Mouse (Mus musculus): ENCODE results near the gene Kcnq5.
"Not testable (repeated sequence)": the region's sequence is repeated elsewhere in the genome, so short reads cannot be mapped to it uniquely, and the experiment has no call there.

Gene Kcnq5

DNA sequence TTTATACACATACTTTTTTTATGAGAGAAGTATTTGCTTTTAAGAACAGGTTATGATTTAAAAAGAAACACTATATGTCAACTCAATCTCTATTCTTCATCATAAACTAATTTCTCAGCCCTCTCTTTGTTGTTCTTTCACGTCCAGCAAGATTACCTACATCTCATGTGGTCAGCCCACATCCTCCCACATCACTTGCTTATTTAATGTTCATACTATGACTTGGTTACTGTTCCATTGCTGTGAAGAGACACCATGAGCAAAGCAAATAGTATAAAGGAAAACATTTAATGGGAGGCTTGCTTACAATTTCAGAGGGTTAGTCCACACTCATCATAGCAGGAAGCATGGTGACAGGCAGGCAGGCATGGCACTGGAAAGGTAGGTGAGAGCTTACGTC is 124.4 kb downstream of the Kcnq5 start:
- DNase-seq (ENCODE audit: low spot score): no peak

GRCm38 (mm10) chr1:21836337-21836736 is 125.4 kb downstream of the Kcnq5 start:
- no peak for DNase-seq (ENCODE audit: low spot score)

DNA sequence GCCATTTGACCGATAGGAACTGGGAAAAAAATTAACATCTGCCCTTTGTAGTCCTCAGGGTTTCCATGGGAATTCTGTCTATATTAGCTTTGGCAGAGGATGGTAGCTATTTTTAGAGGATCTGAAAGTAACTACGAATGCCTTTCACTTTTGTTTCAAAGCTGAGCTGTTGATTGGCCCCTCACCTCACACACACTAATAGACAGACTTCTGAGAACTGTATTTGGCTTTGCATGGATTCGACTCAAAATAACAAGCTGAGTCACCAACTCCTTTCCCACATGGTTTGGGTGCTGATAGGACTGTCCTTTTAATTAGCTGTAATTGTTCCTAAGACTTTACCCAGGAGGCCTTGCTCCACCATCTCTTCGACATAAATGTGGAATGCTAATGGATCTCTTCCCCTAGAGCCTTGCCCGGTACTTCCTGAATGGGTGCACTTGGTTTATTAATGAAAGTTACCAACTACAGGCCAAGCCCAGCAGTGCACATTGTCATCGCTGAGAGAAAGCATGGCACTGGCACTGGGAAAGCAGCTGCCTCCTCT is 131.8 kb downstream of the Kcnq5 start:
- no peak for DNase-seq (ENCODE audit: low spot score)

DNA sequence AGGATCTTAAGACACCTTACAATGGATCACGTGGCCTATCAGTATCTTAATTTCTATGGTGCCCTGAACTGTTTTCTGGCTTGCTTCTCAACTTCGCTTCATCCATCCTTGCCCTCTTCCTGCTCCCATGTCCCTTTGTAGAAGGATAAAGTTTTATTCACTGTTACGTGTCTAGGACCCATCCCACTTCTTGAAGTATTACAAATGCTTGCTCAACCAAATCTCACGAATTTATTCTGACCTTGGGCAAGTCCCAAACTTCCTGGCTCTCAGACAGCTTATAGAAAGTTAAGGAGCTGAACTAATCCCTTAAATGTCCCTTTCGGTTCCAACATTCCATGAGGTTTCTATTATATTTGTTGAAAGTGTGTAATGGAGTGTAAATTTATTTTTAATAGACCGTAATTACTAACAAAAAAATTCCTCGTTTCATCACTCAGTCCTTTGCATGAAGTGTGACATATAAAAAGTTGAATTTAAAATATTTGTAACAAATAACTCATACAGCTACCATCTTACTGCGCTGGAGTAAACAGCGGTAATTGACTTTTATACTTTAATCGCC is 141.6 kb downstream of the Kcnq5 start:
- DNase-seq (ENCODE audit: low spot score): no peak

DNA sequence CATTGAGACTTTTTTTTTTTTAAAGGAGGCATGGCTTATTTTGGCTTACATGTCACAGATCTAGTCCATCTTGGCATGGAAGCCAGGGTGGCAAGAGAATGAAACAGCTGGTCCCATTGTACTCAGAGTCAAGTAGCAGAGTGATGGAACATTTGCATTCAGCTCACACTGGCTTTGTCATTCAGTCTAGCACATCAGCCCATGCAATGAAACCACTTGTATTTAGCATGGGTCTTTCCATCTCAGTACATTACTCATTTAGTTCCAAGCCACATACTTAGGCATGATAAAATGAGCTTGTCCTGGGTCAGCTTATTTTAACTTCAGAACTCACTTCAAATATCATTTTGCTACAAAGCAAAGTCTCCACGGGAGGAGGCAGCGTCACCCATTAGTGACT is 156.7 kb downstream of the Kcnq5 start:
- no peak for DNase-seq (ENCODE audit: low spot score)

- no peak for DNase-seq (ENCODE audit: low spot score)
Measured at GRCm38 (mm10) chr1:21804477-21804866, 157.3 kb downstream of the Kcnq5 start.

- no peak for DNase-seq (ENCODE audit: low spot score)
Measured at GRCm38 (mm10) chr1:21803751-21804476, 157.8 kb downstream of the Kcnq5 start.

DNA sequence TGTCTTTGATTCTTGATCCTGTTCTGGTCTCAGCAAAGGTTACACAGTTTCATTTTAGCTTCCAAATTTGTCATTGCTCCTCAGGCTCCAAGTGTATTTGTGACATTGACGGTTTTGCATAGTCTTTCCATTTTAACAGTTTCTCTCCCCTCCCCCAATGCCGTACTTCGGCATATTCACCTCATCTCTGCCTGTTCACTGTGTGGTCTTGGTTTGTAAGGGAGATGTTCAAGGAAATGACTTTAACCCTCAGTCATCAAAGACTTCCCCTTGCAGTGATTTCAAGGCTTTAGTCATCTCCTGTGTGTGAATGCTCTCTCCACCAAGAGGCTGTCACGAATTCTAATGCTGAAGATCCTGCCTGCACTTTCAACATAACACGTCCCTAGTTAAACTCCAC is 181.0 kb downstream of the Kcnq5 start:
- no peak for DNase-seq (ENCODE audit: low spot score)

DNA sequence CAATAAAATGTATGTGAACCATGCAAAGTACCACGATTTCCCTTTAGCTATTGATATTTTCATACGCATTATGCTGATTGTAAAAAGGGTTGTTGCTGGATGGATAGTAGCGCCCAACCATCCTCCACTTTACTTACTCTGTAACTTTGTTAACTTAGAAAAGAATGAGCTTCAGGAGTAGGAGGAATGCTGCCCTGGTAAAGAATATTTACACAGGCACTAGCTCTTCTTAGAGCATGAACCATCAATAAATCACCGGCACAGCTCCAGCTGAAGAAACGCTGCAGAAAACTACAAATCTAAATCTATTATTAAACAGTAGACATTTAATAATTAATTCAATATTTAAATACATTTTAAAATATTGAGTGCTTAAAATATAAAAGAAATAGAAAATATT is 184.2 kb downstream of the Kcnq5 start:
- DNase-seq (ENCODE audit: low spot score): no peak

GRCm38 (mm10) chr1:21773931-21774330 is 187.8 kb downstream of the Kcnq5 start:
- no peak for DNase-seq (ENCODE audit: low spot score)

DNA sequence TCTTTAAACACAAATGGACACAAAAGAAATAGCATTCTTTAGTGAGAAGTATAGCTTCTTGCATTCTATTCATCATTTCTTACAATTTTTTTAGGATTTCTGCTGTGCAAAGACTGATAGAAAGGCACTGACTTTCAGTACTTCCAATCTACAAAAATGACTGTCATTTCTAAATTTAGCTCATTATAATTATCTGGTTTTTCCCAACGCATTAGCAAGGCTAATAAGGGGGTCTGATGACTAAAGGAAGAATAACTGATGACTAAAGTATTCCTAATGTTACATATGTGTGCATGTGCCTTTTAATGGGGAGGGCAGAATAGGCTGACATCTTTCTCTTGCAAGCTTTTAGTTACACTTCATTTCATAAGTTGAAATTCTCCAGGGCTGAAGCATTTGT is 191.2 kb downstream of the Kcnq5 start:
- DNase-seq (ENCODE audit: low spot score): no peak

- DNase-seq (ENCODE audit: low spot score): no peak
Measured at GRCm38 (mm10) chr1:21749297-21749696, 212.4 kb downstream of the Kcnq5 start.

DNA sequence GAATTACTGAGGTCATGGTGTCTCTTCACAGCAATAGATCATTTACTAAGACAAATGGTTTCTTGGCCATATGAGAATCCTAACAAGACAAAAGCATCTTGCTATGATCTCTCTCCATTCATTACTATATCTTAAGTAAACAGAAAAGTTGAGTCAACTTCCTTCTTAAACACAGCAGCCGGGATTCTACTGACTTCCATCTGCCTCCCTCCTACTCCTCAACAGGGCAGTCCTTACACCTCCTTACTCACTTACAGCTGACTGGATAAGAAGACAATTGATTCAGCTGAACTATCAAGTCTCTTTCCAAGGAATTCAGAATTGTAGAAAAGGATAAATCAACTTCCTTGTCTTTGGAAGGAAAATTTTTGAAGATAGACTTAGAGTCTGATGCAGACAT is 232.6 kb downstream of the Kcnq5 start:
- DNase-seq (ENCODE audit: low spot score): no peak

DNA sequence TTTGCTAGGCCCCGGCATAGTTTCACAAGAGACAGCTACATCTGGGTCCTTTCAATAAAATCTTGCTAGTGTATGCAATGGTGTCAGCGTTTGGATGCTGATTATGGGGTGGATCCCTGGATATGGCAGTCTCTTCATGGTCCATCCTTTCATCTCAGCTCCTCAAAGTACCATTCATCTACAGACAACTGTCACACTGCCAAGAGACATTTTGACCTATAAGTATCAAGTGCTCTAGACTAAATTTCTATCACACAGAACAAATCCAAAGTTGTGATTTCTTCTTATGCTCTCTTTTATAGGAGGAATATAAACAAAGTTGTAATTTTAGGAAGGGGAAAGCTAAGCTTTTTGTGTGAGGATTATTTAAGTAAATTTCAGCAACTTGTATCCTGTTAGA is 238.5 kb downstream of the Kcnq5 start:
- not testable (repeated sequence) for DNase-seq (ENCODE audit: low spot score)

GRCm38 (mm10) chr1:21721246-21721645 is 240.5 kb downstream of the Kcnq5 start:
- no peak for DNase-seq (ENCODE audit: low spot score)

GRCm38 (mm10) chr1:21714816-21715215 is 246.9 kb downstream of the Kcnq5 start:
- peak; percentile 40 for DNase-seq (ENCODE audit: low spot score)

GRCm38 (mm10) chr1:21712711-21713110 is 249.0 kb downstream of the Kcnq5 start:
- DNase-seq (ENCODE audit: low spot score): no peak

GRCm38 (mm10) chr1:21690458-21690857 is 271.3 kb downstream of the Kcnq5 start:
- no peak for DNase-seq (ENCODE audit: low spot score)

DNA sequence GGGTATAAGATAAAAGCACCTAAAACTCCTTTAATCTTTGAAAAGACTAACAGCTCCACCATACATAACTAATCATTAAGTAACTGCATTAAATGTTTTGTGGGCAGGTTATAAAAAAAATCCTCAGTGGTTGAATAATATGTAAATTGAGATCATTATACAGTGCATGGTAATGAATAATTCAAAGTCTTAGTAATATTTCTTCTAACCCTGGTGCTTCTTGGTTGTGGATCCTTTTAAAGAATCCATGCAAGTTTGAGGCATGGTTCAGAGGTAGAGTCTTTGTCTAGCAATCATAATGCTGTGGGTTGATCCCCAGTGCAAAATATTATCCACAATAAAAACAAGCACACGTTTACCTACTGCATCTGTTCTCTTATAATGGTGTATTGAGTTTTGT is 272.8 kb downstream of the Kcnq5 start:
- DNase-seq (ENCODE audit: low spot score): no peak

DNA sequence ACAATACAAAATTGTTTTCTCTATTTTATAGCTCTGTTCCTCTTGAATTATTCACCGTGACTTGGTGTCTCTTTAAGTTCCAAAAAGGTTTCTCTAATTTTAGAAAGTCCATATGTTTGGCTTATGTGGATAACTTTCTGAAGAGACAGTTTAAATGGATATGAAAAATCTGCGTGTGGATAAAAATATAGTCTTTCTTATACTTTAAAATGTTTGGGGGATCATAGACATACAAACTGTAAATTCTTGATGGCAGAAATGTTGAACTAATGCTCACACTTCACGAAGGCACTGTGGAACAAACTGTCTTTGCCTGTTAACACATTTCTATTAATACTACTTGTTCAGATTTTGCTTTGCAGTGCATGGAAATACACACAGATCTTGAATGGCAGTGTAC is 277.3 kb downstream of the Kcnq5 start:
- no peak for DNase-seq (ENCODE audit: low spot score)

DNA sequence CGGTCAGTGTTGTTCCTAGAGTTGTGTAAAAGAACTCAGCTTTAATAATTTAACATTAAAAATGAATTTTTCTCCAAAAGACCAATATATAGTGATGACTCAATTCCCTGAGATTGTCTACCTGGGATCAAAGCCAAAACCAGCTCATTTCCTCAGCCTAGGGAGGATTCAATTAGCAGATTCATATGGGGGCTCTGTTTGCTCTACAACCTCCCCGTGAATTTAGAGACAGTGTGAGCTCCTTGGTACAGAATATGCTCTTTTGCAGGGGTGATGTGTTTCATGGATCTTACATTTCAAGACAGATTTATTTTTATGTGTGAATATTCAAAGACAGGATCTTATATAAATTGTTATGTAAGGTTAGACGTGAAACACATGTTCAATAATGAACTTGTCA is 284.9 kb downstream of the Kcnq5 start:
- DNase-seq (ENCODE audit: low spot score): no peak

GRCm38 (mm10) chr1:21660840-21661239 is 300.9 kb downstream of the Kcnq5 start:
- no peak for DNase-seq (ENCODE audit: low spot score)

DNA sequence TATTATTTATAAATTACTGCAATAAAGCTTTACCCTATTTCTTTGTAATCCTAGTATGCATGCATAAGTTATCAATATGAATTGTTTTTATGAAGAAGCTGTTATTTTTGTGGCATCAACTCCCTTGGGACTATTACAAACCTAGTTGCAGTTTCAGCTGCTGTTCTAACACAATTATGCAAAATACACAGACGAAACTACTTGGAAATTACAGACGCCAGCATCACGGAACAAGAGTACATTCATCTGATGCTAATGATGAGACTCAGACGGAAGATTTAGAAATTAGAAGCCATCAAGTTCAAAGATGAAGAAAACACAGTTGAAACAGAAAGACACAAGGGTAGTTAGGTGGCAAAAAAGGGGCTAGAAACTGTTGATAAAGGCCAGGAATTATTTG is 310.9 kb downstream of the Kcnq5 start:
- no peak for DNase-seq (ENCODE audit: low spot score)

DNA sequence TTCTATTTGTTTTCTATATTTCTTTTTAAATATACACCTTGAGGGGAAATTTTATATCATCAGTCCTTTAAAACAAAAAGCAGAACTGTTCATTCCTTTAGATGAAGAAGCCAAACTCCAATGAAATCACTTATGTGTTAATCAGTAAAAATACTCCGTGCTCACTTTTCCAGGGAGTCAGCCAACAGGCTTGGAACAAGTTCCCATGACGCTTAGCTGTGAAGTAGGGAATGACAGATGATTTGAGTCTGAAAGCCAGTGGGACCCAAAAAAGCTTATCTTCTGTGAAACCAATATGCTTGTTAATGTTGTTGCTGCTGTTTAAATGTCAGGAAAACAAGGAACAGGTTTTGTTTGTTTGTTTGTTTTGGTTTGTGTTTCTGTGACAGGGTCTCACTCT is 326.3 kb downstream of the Kcnq5 start:
- DNase-seq (ENCODE audit: low spot score): no peak

Measured in testis, postnatal 10 days (tissue).